Mouse (Mus musculus): ENCODE data around the gene Dusp18.

DNA sequence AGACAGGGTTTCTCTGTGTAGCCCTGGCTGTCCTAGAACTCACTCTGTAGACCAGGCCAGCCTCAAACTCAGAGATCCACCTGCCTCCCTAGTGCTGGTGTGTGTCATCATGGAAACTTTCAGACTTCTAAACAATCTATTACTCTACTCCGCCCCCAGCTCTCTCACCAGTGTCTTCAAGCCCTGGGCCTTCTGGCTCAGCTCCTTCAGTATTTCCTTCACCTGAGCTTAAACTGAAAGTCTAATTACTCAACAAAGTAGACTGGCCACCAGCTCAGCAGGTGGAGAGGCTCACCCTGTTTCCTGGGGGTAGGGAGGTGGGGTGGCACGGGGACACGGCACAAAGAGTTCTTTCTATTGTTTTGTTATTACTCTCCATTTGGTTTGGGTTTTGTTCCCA, 7.5 kb downstream of the Dusp18 start:
- no peak for TF ChIP-seq CTCF (IDR thresholded peaks at IDR 0.05 in 2 of 3, conservative IDR thresholded peaks at IDR 0.05 in 1 of 3; ENCODE audit: control insufficient read depth in 1 of 3, insufficient read depth in 1 of 3, low read depth in 2 of 3, low read length in 3 of 3, poor library complexity in 1 of 3, severe bottlenecking in 1 of 3)
- no peak for TF ChIP-seq ZC3H11A (IDR thresholded peaks at IDR 0.05; ENCODE audit: low read depth, low read length)
- no peak for TF ChIP-seq MAX (IDR thresholded peaks at IDR 0.05; ENCODE audit: low read length)
- TF ChIP-seq MAFK (IDR thresholded peaks at IDR 0.05; ENCODE audit: borderline replicate concordance, low read depth, low read length) = no peak
- TF ChIP-seq GABPA (IDR thresholded peaks at IDR 0.05; ENCODE audit: low read depth, low read length) = no peak
- no peak for TF ChIP-seq UBTF (IDR thresholded peaks at IDR 0.05; ENCODE audit: borderline replicate concordance, insufficient read depth, low read depth, low read length)
- TF ChIP-seq POLR2AphosphoS5 (IDR thresholded peaks at IDR 0.05; ENCODE audit: borderline replicate concordance, low read depth, low read length) = no peak
- no peak for TF ChIP-seq EP300 (IDR thresholded peaks at IDR 0.05; ENCODE audit: low read depth in 1 of 2, low read length in 2 of 2)
- TF ChIP-seq POLR2A (IDR thresholded peaks at IDR 0.05; ENCODE audit: control insufficient read depth in 1 of 2, insufficient read depth in 1 of 2, low read depth in 1 of 2, low read length in 2 of 2, poor library complexity in 1 of 2) = no peak
- no peak for TF ChIP-seq CHD2 (IDR thresholded peaks at IDR 0.05; ENCODE audit: low read length)
- no peak for TF ChIP-seq MXI1 (IDR thresholded peaks at IDR 0.05; ENCODE audit: low read depth, low read length)
- TF ChIP-seq TBP (IDR thresholded peaks at IDR 0.05; ENCODE audit: low read depth, low read length) = no peak

All from MEL (cell line).